Mouse (Mus musculus) lung, embryonic 14.5 days (tissue): Measurements from ENCODE around the gene Rab11fip4. TPM values are rescaled to one million over a fixed set of nuclear protein-coding genes. Genes with fewer than 3 reads are reported as not detected.

ENCODE experiments used
- ATAC-seq: fragments of 200-750 bp; cut with Nextera tagmentation; 2 replicates; pipeline ENCODE4 v1.8.0; 2017; ENCODE audit warnings: mild to moderate bottlenecking, moderate TSS enrichment, moderate library complexity; ENCODE audit not compliant: insufficient read depth
- DNase-seq: peaks from one replicate; pipeline ENCODE4 v3.0.0-alpha.2; 2015
- H3K27ac ChIP-seq: fragments of 300-500 bp; sonication (generic); 2 replicates; pipeline ENCODE4 v1.5.1; 2014; ENCODE audit warnings: low read depth, mild to moderate bottlenecking, moderate library complexity
- H3K27me3 ChIP-seq: fragments of 300-500 bp; sonication (generic); 2 replicates; pipeline ENCODE4 v1.6.1; 2014; ENCODE audit warnings: low read length, control low read depth; ENCODE audit not compliant: insufficient read depth
- H3K36me3 ChIP-seq: fragments of 300-500 bp; sonication (generic); 2 replicates; pipeline ENCODE4 v1.6.1; 2014; ENCODE audit warnings: control low read depth; ENCODE audit not compliant: insufficient read depth
- H3K4me1 ChIP-seq: fragments of 300-500 bp; sonication (generic); 2 replicates; pipeline ENCODE4 v1.6.1; 2014; ENCODE audit warnings: antibody characterized with exemption, control low read depth; ENCODE audit not compliant: insufficient read depth
- H3K4me2 ChIP-seq: fragments of 300-500 bp; sonication (generic); 2 replicates; pipeline ENCODE4 v1.6.1; 2014; ENCODE audit warnings: mild to moderate bottlenecking
- H3K4me3 ChIP-seq: fragments of 300-500 bp; sonication (generic); 2 replicates; pipeline ENCODE4 v1.5.1; 2014; ENCODE audit warnings: low read depth, low read length
- H3K9ac ChIP-seq: fragments of 300-500 bp; sonication (generic); 2 replicates; pipeline ENCODE4 v1.6.1; 2014
- H3K9me3 ChIP-seq: fragments of 300-500 bp; sonication (generic); 2 replicates; pipeline ENCODE4 v1.6.1; 2016; ENCODE audit warnings: low read depth, low read length, control low read depth
- CTCF ChIP-seq: IDR thresholded peaks from 2 replicates; pipeline ENCODE4 v1.5.1; 2016; ENCODE audit warnings: antibody characterized with exemption, low read depth
- WGBS: fragments of 180-500 bp; shearing (Covaris S2); extraction: QIAGEN DNeasy Blood & Tissue Kit; methylation state at CpG from one replicate; pipeline ENCODE4 v1.1.7; 2014; 5-methylcytosine and 5-hydroxymethylcytosine counted together
- polyA plus RNA-seq: library from polyadenylated mRNA; unstranded; fragments of >200 nt; fragmentation: Nextera tagmentation; extraction: Ambion mirVana; gene quantifications from 2 replicates; pipeline ENCODE4 v1.2.1, GENCODE M21; 2014

The Rab11fip4 gene
- polyA plus RNA-seq, 1 experiment from 2014 or later: 2.3 TPM

- Histone ChIP-seq H3K27ac (no peak overlapping the region), H3K4me1 (peaks cover 5% of the 10 kb centered on the region; the same call in 1 of the 2 replicates), H3K4me2 (no peak overlapping the region), H3K27me3 (no peaks in the 10 kb centered on the region; the same call in 1 of the 2 replicates), H3K36me3 (no peaks in the 10 kb centered on the region), H3K9me3 (no peaks in the 10 kb centered on the region), H3K4me3 (no peak overlapping the region), H3K9ac (no peak overlapping the region)
- 28% methylated on average over 8 of the region's 8 CpGs for WGBS
- ATAC-seq (no peak), DNase-seq (no peak)
- no peak for TF ChIP-seq CTCF
Measured at GRCm38 (mm10) chr11:79644717-79645191, 53.7 kb downstream of the Rab11fip4 start.

- DNase-seq (no peak), ATAC-seq (no peak)
- Histone ChIP-seq H3K36me3 (no peaks in the 10 kb centered on the region), H3K4me1 (peaks cover 8% of the 10 kb centered on the region; the same call in 1 of the 2 replicates), H3K9me3 (no peaks in the 10 kb centered on the region), H3K4me3 (no peak overlapping the region), H3K27ac (no peak overlapping the region), H3K4me2 (no peak overlapping the region), H3K27me3 (no peaks in the 10 kb centered on the region; the same call in 1 of the 2 replicates), H3K9ac (no peak overlapping the region)
- WGBS: 70% methylated on average over 5 of the region's 5 CpGs
- TF ChIP-seq CTCF: no peak
Measured at GRCm38 (mm10) chr11:79646026-79646425, 55.0 kb downstream of the Rab11fip4 start.

- Histone ChIP-seq H3K36me3 (no peaks in the 10 kb centered on the region), H3K27ac (no peak overlapping the region), H3K9ac (no peak overlapping the region), H3K4me2 (no peak overlapping the region), H3K9me3 (no peaks in the 10 kb centered on the region), H3K27me3 (no peaks in the 10 kb centered on the region; the same call in 1 of the 2 replicates), H3K4me3 (no peak overlapping the region), H3K4me1 (peaks cover 8% of the 10 kb centered on the region; the same call in 1 of the 2 replicates)
- no peak for TF ChIP-seq CTCF
- ATAC-seq: no peak
- DNase-seq: peak; percentile 15
- 21% methylated on average over 12 of the region's 12 CpGs for WGBS
Measured at GRCm38 (mm10) chr11:79646467-79647070, 55.6 kb downstream of the Rab11fip4 start.

- Histone ChIP-seq H3K4me2 (no peak overlapping the region), H3K36me3 (no peaks in the 10 kb centered on the region), H3K4me1 (peaks cover 8% of the 10 kb centered on the region; the same call in 1 of the 2 replicates), H3K27ac (no peak overlapping the region), H3K4me3 (no peak overlapping the region), H3K9ac (no peak overlapping the region), H3K9me3 (no peaks in the 10 kb centered on the region), H3K27me3 (no peaks in the 10 kb centered on the region; the same call in 1 of the 2 replicates)
- WGBS: 50% methylated on average over 8 of the region's 8 CpGs
- ATAC-seq: no peak
- no peak for DNase-seq
- TF ChIP-seq CTCF: no peak
Measured at GRCm38 (mm10) chr11:79647071-79647501, 56.1 kb downstream of the Rab11fip4 start.

- Histone ChIP-seq H3K27ac (peak overlapping the region; percentile 72), H3K4me1 (peaks cover 8% of the 10 kb centered on the region; the same call in 1 of the 2 replicates), H3K9ac (no peak overlapping the region; the same call in 1 of the 2 replicates), H3K27me3 (no peaks in the 10 kb centered on the region; the same call in 1 of the 2 replicates), H3K4me3 (no peak overlapping the region), H3K9me3 (no peaks in the 10 kb centered on the region), H3K4me2 (no peak overlapping the region), H3K36me3 (no peaks in the 10 kb centered on the region)
- DNase-seq (peak; percentile 53), ATAC-seq (no peak; the same call in 1 of the 2 replicates)
- TF ChIP-seq CTCF: no peak
- WGBS: 40% methylated on average over 5 of the region's 5 CpGs
Measured at GRCm38 (mm10) chr11:79650359-79650835, 59.4 kb downstream of the Rab11fip4 start.

- ATAC-seq (no peak), DNase-seq (no peak)
- Histone ChIP-seq H3K4me3 (no peak overlapping the region), H3K4me1 (0 out of 2 replicates have a peak, but pooled peaks cover 2% of the 10 kb centered on the region), H3K9me3 (no peaks in the 10 kb centered on the region), H3K4me2 (no peak overlapping the region), H3K27me3 (no peaks in the 10 kb centered on the region), H3K9ac (no peak overlapping the region), H3K27ac (no peak overlapping the region), H3K36me3 (no peaks in the 10 kb centered on the region)
- TF ChIP-seq CTCF: no peak
- WGBS: 72% methylated on average over 9 of the region's 9 CpGs
Measured at GRCm38 (mm10) chr11:79652257-79652656, 61.2 kb downstream of the Rab11fip4 start.

GRCm38 (mm10) chr11:79652921-79653575 is 62.0 kb downstream of the Rab11fip4 start:
- Histone ChIP-seq H3K27me3 (no peaks in the 10 kb centered on the region), H3K4me2 (no peak overlapping the region), H3K9ac (no peak overlapping the region), H3K4me3 (no peak overlapping the region), H3K4me1 (0 out of 2 replicates have a peak, but pooled peaks cover 2% of the 10 kb centered on the region), H3K27ac (no peak overlapping the region), H3K9me3 (no peaks in the 10 kb centered on the region), H3K36me3 (no peaks in the 10 kb centered on the region)
- WGBS: 74% methylated on average over 20 of the region's 20 CpGs
- no peak for DNase-seq
- ATAC-seq: no peak
- no peak for TF ChIP-seq CTCF
